Mouse (Mus musculus) skeletal muscle tissue, adult 2 months (tissue): ENCODE data around the gene Cd83.

Experiments used
- DNase-seq: peaks from one replicate; pipeline ENCODE4 v3.0.0-alpha.2; 2012; ENCODE audit warnings: low read depth, low spot score

Cd83 gene

GRCm38 (mm10) chr13:43806371-43807271, 22.0 kb downstream of the Cd83 start:
- no peak for DNase-seq

GRCm38 (mm10) chr13:43807272-43807675, 22.7 kb downstream of the Cd83 start:
- DNase-seq, result no peak

- DNase-seq, result peak; percentile 39
Measured at GRCm38 (mm10) chr13:43810621-43811020, 26.0 kb downstream of the Cd83 start.

GRCm38 (mm10) chr13:43811835-43812234, 27.3 kb downstream of the Cd83 start:
- no peak for DNase-seq

- DNase-seq, result no peak
Measured at GRCm38 (mm10) chr13:43813431-43813830, 28.9 kb downstream of the Cd83 start.

GRCm38 (mm10) chr13:43817461-43817860, 32.9 kb downstream of the Cd83 start:
- DNase-seq, result no peak

- no peak for DNase-seq
Measured at GRCm38 (mm10) chr13:43818307-43819019, 33.9 kb downstream of the Cd83 start.

- no peak for DNase-seq
Measured at GRCm38 (mm10) chr13:43819020-43819310, 34.4 kb downstream of the Cd83 start.

GRCm38 (mm10) chr13:43820071-43820470, 35.5 kb downstream of the Cd83 start:
- no peak for DNase-seq

GRCm38 (mm10) chr13:43822306-43822705, 37.7 kb downstream of the Cd83 start:
- DNase-seq, result no peak

- DNase-seq, result no peak
Measured at GRCm38 (mm10) chr13:43828648-43829047, 44.1 kb downstream of the Cd83 start.

GRCm38 (mm10) chr13:43830892-43831673, 46.5 kb downstream of the Cd83 start:
- peak; percentile 42 for DNase-seq

GRCm38 (mm10) chr13:43832731-43833130, 48.2 kb downstream of the Cd83 start:
- no peak for DNase-seq

- DNase-seq, result peak; percentile 25
Measured at GRCm38 (mm10) chr13:43836376-43836775, 51.8 kb downstream of the Cd83 start.

GRCm38 (mm10) chr13:43837812-43838211, 53.2 kb downstream of the Cd83 start:
- DNase-seq, result no peak

GRCm38 (mm10) chr13:43845151-43845550, 60.6 kb downstream of the Cd83 start:
- no peak for DNase-seq

GRCm38 (mm10) chr13:43847186-43847585, 62.6 kb downstream of the Cd83 start:
- no peak for DNase-seq

GRCm38 (mm10) chr13:43849816-43850215, 65.2 kb downstream of the Cd83 start:
- no peak for DNase-seq

GRCm38 (mm10) chr13:43851108-43851507, 66.5 kb downstream of the Cd83 start:
- no peak for DNase-seq
